Mouse (Mus musculus) hindbrain, embryonic 14.5 days (tissue): ENCODE data around the gene Defa20. TPM values are rescaled to one million over a fixed set of nuclear protein-coding genes. Genes with fewer than 3 reads are reported as not detected.
"Not testable (repeated sequence)": the region's sequence is repeated elsewhere in the genome, so short reads cannot be mapped to it uniquely, and the experiment has no call there.

Source experiments
- ATAC-seq: fragments of 200-750 bp; cut with Nextera tagmentation; 2 replicates; pipeline ENCODE4 v1.8.0; 2017; ENCODE audit warnings: moderate number of reproducible peaks, mild to moderate bottlenecking, moderate TSS enrichment, moderate library complexity; ENCODE audit not compliant: low FRiP score
- DNase-seq: peaks from one replicate; pipeline ENCODE4 v3.0.0-alpha.2; 2015; ENCODE audit warnings: low spot score
- H3K27ac ChIP-seq: fragments of 300-500 bp; sonication (generic); 2 replicates; pipeline ENCODE4 v1.5.1; 2014; ENCODE audit warnings: mild to moderate bottlenecking, moderate library complexity
- H3K27me3 ChIP-seq: fragments of 300-500 bp; sonication (generic); 2 replicates; pipeline ENCODE4 v1.6.1; 2014; ENCODE audit warnings: mild to moderate bottlenecking, low read length, mixed read lengths; ENCODE audit not compliant: control insufficient read depth, insufficient read depth
- H3K36me3 ChIP-seq: fragments of 300-500 bp; sonication (generic); replicated peaks from 2 replicates; pipeline ENCODE4 v1.6.1; 2014; ENCODE audit not compliant: control insufficient read depth, insufficient read depth
- H3K4me1 ChIP-seq: fragments of 300-500 bp; sonication (generic); replicated peaks from 2 replicates; pipeline ENCODE4 v1.6.1; 2014; ENCODE audit warnings: antibody characterized with exemption, low read length, mixed read lengths; ENCODE audit not compliant: control insufficient read depth, insufficient read depth
- H3K4me2 ChIP-seq: fragments of 300-500 bp; sonication (generic); replicated peaks from 2 replicates; pipeline ENCODE4 v1.6.1; 2014; ENCODE audit warnings: mild to moderate bottlenecking, moderate library complexity
- H3K4me3 ChIP-seq: fragments of 300-500 bp; sonication (generic); replicated peaks from 2 replicates; pipeline ENCODE4 v1.5.1; 2014; ENCODE audit warnings: mild to moderate bottlenecking, low read length
- H3K9ac ChIP-seq: fragments of 300-500 bp; sonication (generic); 2 replicates; pipeline ENCODE4 v1.6.1; 2014
- H3K9me3 ChIP-seq: fragments of 300-500 bp; sonication (generic); 2 replicates; pipeline ENCODE4 v1.6.1; 2016; ENCODE audit warnings: low read length; ENCODE audit not compliant: control insufficient read depth
- WGBS: fragments of 180-500 bp; shearing (Covaris S2); extraction: QIAGEN DNeasy Blood & Tissue Kit; methylation state at CpG from one replicate; pipeline ENCODE4 v1.1.7; 2014; 5-methylcytosine and 5-hydroxymethylcytosine counted together
- polyA plus RNA-seq: library from polyadenylated mRNA; unstranded; fragments of >200 nt; fragmentation: Nextera tagmentation; extraction: Ambion mirVana; gene quantifications from 2 replicates; pipeline ENCODE4 v1.2.1, GENCODE M21; 2014

The Defa20 gene
- polyA plus RNA-seq = not detected in 2 replicates

GRCm38 (mm10) chr8:21508958-21509357 lies at the start of gene Defa20:
Gene Defa20 (plus strand): TSS chr8:21509258.
- ATAC-seq, H3K36me3 ChIP-seq: not testable (repeated sequence)
- WGBS = no CpG with 5 or more reads among the region's 2 CpGs

DNA sequence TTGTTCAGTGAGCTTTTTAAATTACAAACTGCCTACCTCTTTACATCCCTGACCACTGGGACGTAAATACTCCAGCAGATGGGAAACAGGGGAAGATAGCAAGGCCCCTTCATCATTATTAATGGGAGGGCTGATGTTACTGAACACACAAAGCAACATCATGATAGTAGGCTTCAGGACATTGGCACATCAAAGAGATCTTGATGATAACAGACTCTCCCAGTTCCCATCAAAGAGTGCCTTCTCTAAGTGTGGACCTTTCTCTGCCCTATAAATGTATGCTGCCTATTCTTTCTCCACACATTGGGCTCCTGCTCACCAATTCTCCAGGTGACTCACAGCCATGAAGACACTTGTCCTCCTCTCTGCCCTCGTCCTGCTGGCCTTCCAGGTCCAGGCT lies 19.7 kb downstream of the Defa20 start, which contains the start of gene Defa32:
TSS of gene Defa32 (plus strand) at position 301 of the 400 bp plus-strand sequence.
- H3K4me3 ChIP-seq, H3K4me2 ChIP-seq, H3K9me3 ChIP-seq, H3K36me3 ChIP-seq, H3K9ac ChIP-seq, H3K27ac ChIP-seq, H3K4me1 ChIP-seq, ATAC-seq, DNase-seq, H3K27me3 ChIP-seq: not testable (repeated sequence)
- no CpG with 5 or more reads among the region's 2 CpGs for WGBS

More at GRCm38 (mm10) chr8:21508958-21509357, at the start of gene Defa20:
- not testable (repeated sequence) for DNase-seq, H3K4me2 ChIP-seq, H3K27ac ChIP-seq, H3K27me3 ChIP-seq, H3K4me3 ChIP-seq, H3K9ac ChIP-seq, H3K9me3 ChIP-seq, H3K4me1 ChIP-seq

Other genes with a start within 250 kb of the Defa20 start
- not detected in 2 replicates for gene Defa27, start 193.7 kb upstream of the Defa20 start, polyA plus RNA-seq
- not detected in 2 replicates for gene Defa29, start 182.2 kb upstream of the Defa20 start, polyA plus RNA-seq
- gene Defa2, start 130.7 kb upstream of the Defa20 start, polyA plus RNA-seq = not detected in 2 replicates
- gene Defa33, start 117.4 kb upstream of the Defa20 start, polyA plus RNA-seq = not detected in 2 replicates
- gene Defa36, start 81.8 kb upstream of the Defa20 start, polyA plus RNA-seq = not detected in 2 replicates
- gene Gm7849, start 52.7 kb upstream of the Defa20 start, polyA plus RNA-seq = not detected in 2 replicates
- gene Defa32, start 19.8 kb downstream of the Defa20 start, polyA plus RNA-seq = not detected in 2 replicates
- not detected in 2 replicates for gene Defa37, start 56.1 kb downstream of the Defa20 start, polyA plus RNA-seq
- not detected in 2 replicates for gene Defa28, start 73.7 kb downstream of the Defa20 start, polyA plus RNA-seq
- not detected in 2 replicates for gene Gm7861, start 85.2 kb downstream of the Defa20 start, polyA plus RNA-seq
- not detected in 2 replicates for gene Defa26, start 108.9 kb downstream of the Defa20 start, polyA plus RNA-seq
- not detected in 2 replicates for gene Defa17, start 146.5 kb downstream of the Defa20 start, polyA plus RNA-seq
- not detected in 2 replicates for gene Defa34, start 156.5 kb downstream of the Defa20 start, polyA plus RNA-seq
- not detected in 2 replicates for gene AY761184, start 194.4 kb downstream of the Defa20 start, polyA plus RNA-seq
- not detected in 2 replicates for gene Defa24, start 225.2 kb downstream of the Defa20 start, polyA plus RNA-seq